Mouse (Mus musculus) heart, adult 2 months (tissue): Measurements from ENCODE around the gene Acad12. TPM values are rescaled to one million over a fixed set of nuclear protein-coding genes. Genes with fewer than 3 reads are reported as not detected.

Experiments used
- DNase-seq, 2 experiments: peaks; one replicate each; pipeline ENCODE4 v3.0.0; 2021
- H3K27ac ChIP-seq: fragments of 200-600 bp; 2 replicates; pipeline ENCODE4 v1.8.1; 2022
- H3K27me3 ChIP-seq: fragments of 200-500 bp; 2 replicates; pipeline ENCODE4 v1.6.1; 2012; ENCODE audit warnings: mild to moderate bottlenecking, low read length, inconsistent platforms, mixed read lengths; ENCODE audit not compliant: control insufficient read depth, insufficient read depth
- H3K36me3 ChIP-seq: fragments of 200-500 bp; 2 replicates; pipeline ENCODE4 v1.6.1; 2012; ENCODE audit warnings: low read length, inconsistent platforms; ENCODE audit not compliant: control insufficient read depth, insufficient read depth
- H3K4me1 ChIP-seq: fragments of 200-500 bp; 2 replicates; pipeline ENCODE4 v1.6.1; 2011; ENCODE audit warnings: low read length; ENCODE audit not compliant: control insufficient read depth, insufficient read depth
- H3K4me3 ChIP-seq: fragments of 200-600 bp; 2 replicates; pipeline ENCODE4 v1.8.1; 2022
- H3K79me2 ChIP-seq: fragments of 200-500 bp; replicated peaks from 2 replicates; pipeline ENCODE4 v1.6.1; 2012; ENCODE audit warnings: mild to moderate bottlenecking, inconsistent platforms, low read length, moderate library complexity, mixed read lengths; ENCODE audit not compliant: control insufficient read depth, insufficient read depth
- H3K9ac ChIP-seq: fragments of 200-500 bp; 2 replicates; pipeline ENCODE4 v1.6.1; 2012; ENCODE audit warnings: low read depth, mild to moderate bottlenecking, control low read depth, inconsistent platforms, low read length, mixed read lengths
- CTCF ChIP-seq: fragments of 200-600 bp; IDR thresholded peaks from 2 replicates; pipeline ENCODE4 v1.8.1; 2022; ENCODE audit warnings: antibody characterized with exemption, mild to moderate bottlenecking, moderate library complexity
- EP300 ChIP-seq: fragments of 200-500 bp; IDR thresholded peaks from 2 replicates; pipeline ENCODE4 v1.6.1; 2011; ENCODE audit warnings: low read depth, low read length, control low read depth; ENCODE audit not compliant: insufficient read depth
- POLR2A ChIP-seq: fragments of 200-500 bp; IDR thresholded peaks from 2 replicates; pipeline ENCODE4 v1.6.1; 2011; ENCODE audit warnings: mild to moderate bottlenecking, low read depth, low read length, control low read depth; ENCODE audit not compliant: insufficient read depth
- WGBS: fragments of 180-500 bp; shearing (Covaris S2); methylation state at CpG from one replicate; pipeline ENCODE4 v1.1.7; 2018; 5-methylcytosine and 5-hydroxymethylcytosine counted together
- intact Hi-C: fragments of 180-260 bp; cut with DNase I; formaldehyde crosslinking; loops from one replicate; pipeline ENCODE4 v1.15.1; 2025
- polyA plus RNA-seq: library from polyadenylated mRNA; depleted of rRNA; stranded (reverse); fragments of >200 nt; gene quantifications from 2 replicates; pipeline ENCODE4 v1.2.3, GENCODE M21; 2012; rRNA removed
- total RNA-seq, 2 experiments: library from RNA; stranded (reverse); gene quantifications; 2 replicates each; pipeline ENCODE4 v1.2.3; 2021

Gene Acad12
- total and polyA plus RNA-seq, 3 experiments = 68.2 to 85.7 (median 80.2) TPM

DNA sequence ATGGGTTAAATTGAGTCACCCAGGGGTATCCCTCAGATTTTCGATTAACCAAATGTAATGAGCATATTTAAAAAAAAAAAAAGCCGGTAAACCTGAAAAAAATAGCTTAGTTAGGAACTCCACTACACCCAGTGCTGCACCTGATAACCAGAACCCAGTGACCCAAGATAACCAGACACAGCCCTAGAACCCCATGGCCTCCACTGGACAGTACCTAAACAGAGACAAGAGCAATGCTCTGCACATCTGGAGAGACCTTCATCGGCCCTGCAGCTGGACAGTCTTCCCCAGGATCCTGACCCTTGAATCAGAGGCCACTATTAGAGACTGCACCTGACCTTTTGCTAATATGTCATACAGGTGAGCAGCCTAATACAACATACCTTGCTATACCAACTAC is 71.7 kb downstream of the Acad12 start:
- no peaks in the 10 kb centered on the region for H3K27me3 ChIP-seq
- H3K4me1 ChIP-seq = peaks cover 4% of the 10 kb centered on the region
- 94% methylated on average over 3 of the region's 3 CpGs for WGBS
- H3K4me3 ChIP-seq = no peak overlapping the region
- TF ChIP-seq POLR2A = no peak
- no peak for TF ChIP-seq CTCF
- TF ChIP-seq EP300 = no peak
- DNase-seq = no peak
- intact Hi-C loops = loop anchor here (5.0 kb wide), 1 partner anchor 150 kb away; the partner anchor contains the start of gene Naa25
- H3K27ac ChIP-seq = no peak overlapping the region
- H3K79me2 ChIP-seq = no peaks in the 10 kb centered on the region; the same call in none of the 2 replicates
- peaks cover 3% of the 10 kb centered on the region; the same call in 1 of the 2 replicates for H3K36me3 ChIP-seq
- no peak overlapping the region for H3K9ac ChIP-seq

Other genes starting within 250 kb of the Acad12 start
- 10 to 100 TPM; 47.1 to 57.9 TPM for gene Trafd1, start 233.3 kb downstream of the Acad12 start, total RNA-seq
- 78.0 and 89.5 TPM in 2 replicates for gene Trafd1, start 233.3 kb downstream of the Acad12 start, polyA plus RNA-seq
- gene Naa25, start 221.0 kb downstream of the Acad12 start, total RNA-seq = 10 to 100 TPM; 21.3 to 22.5 TPM
- gene Naa25, start 221.0 kb downstream of the Acad12 start, polyA plus RNA-seq = 7.1 and 11.1 TPM in 2 replicates
- 10 to 100 TPM in 1 of 2 experiments, 1 to 10 TPM in 1; 10.0 to 12.6 TPM for gene Tmem116, start 167.0 kb downstream of the Acad12 start, total RNA-seq
- 16.2 and 27.9 TPM in 2 replicates for gene Tmem116, start 167.0 kb downstream of the Acad12 start, polyA plus RNA-seq
- gene Erp29, start 166.4 kb downstream of the Acad12 start, total RNA-seq = 10 to 100 TPM; 67.6 to 73.3 TPM
- 29.4 and 43.4 TPM in 2 replicates for gene Erp29, start 166.4 kb downstream of the Acad12 start, polyA plus RNA-seq
- not detected for gene Adam1b, start 115.5 kb downstream of the Acad12 start, total RNA-seq
- gene Adam1b, start 115.5 kb downstream of the Acad12 start, polyA plus RNA-seq = 0.04 TPM in 1 of 2 replicates, not detected in the other
- 1 to 10 TPM; 1.0 to 2.5 TPM for gene Adam1a, start 73.5 kb downstream of the Acad12 start, total RNA-seq
- gene Adam1a, start 73.5 kb downstream of the Acad12 start, polyA plus RNA-seq = 3.4 and 3.9 TPM in 2 replicates
- under 1 TPM in 1 of 2 experiments, not detected in 1; 0.63 TPM for gene Gm42878, start 73.5 kb downstream of the Acad12 start, total RNA-seq
- 0.16 and 0.79 TPM in 2 replicates for gene Gm42878, start 73.5 kb downstream of the Acad12 start, polyA plus RNA-seq
- gene Mapkapk5, start 73.0 kb downstream of the Acad12 start, total RNA-seq = 10 to 100 TPM; 79.8 to 84.2 TPM
- gene Mapkapk5, start 73.0 kb downstream of the Acad12 start, polyA plus RNA-seq = 33.0 and 67.7 TPM in 2 replicates
- gene Aldh2, start 25.1 kb downstream of the Acad12 start, total RNA-seq = 100 to 1,000 TPM; 339 to 371 TPM
- gene Aldh2, start 25.1 kb downstream of the Acad12 start, polyA plus RNA-seq = 433 and 501 TPM in 2 replicates
- 10 to 100 TPM; 24.1 to 24.7 TPM for gene Acad10, start 41.6 kb upstream of the Acad12 start, total RNA-seq
- gene Acad10, start 41.6 kb upstream of the Acad12 start, polyA plus RNA-seq = 5.2 and 6.6 TPM in 2 replicates
- 10 to 100 TPM; 27.8 to 29.8 TPM for gene Brap, start 41.6 kb upstream of the Acad12 start, total RNA-seq
- gene Brap, start 41.6 kb upstream of the Acad12 start, polyA plus RNA-seq = 16.6 and 23.1 TPM in 2 replicates
- 100 to 1,000 TPM; 155 to 161 TPM for gene Atxn2, start 92.4 kb upstream of the Acad12 start, total RNA-seq
- 133 and 139 TPM in 2 replicates for gene Atxn2, start 92.4 kb upstream of the Acad12 start, polyA plus RNA-seq
- 10 to 100 TPM; 21.6 to 22.5 TPM for gene Sh2b3, start 218.7 kb upstream of the Acad12 start, total RNA-seq
- gene Sh2b3, start 218.7 kb upstream of the Acad12 start, polyA plus RNA-seq = 19.3 and 20.1 TPM in 2 replicates
- gene Pheta1, start 230.0 kb upstream of the Acad12 start, total RNA-seq = 1 to 10 TPM; 9.3 TPM
- 12.5 and 12.7 TPM in 2 replicates for gene Pheta1, start 230.0 kb upstream of the Acad12 start, polyA plus RNA-seq